Mouse (Mus musculus) CD8-positive naive resting alpha-beta T cell, adult 2 months (primary cell): ENCODE data around the gene Pias1.

Experiments
- DNase-seq, 2 experiments: peaks; one replicate each; pipeline ENCODE4 v3.0.0; 2022; ENCODE audit warnings: low read depth in 2 of 2, low spot score in 2 of 2

The Pias1 gene

DNA sequence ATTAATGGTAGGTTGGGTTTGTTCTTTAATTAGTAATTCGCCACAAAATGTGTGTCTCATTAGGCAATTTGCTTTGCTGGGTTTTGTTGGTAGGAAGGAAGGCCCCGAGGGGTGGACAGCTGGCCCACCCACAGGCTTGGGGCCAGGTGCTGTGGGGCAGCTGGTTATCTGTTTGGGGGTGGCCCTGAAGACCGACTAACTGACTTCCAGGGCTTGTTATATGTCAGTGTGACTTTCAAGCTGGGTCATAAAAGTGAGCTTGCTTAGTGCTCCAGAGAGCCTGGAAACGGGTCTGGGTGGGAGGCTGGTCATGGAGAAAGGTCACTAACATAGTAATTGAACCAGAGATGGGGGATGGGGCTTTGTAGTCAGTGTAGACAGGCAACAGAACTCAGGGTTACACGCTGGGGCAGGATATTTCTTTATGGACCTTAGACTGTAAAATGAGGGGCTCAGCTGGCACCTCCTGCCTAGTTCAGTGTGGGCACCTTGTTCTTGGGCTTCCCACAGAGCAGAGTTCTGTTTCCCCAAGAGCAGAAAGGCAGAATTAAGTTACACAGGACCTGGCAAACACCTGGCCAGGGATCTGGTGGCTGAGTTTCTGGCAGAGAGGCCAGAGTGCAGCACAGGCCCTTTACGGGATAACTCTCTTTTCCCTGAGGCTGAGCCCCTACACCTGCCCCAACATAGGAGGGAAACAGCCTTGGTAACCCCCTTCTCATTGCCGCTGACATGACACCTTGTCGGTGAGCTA, 129.3 kb downstream of the Pias1 start:
- DNase-seq: no peak

DNA sequence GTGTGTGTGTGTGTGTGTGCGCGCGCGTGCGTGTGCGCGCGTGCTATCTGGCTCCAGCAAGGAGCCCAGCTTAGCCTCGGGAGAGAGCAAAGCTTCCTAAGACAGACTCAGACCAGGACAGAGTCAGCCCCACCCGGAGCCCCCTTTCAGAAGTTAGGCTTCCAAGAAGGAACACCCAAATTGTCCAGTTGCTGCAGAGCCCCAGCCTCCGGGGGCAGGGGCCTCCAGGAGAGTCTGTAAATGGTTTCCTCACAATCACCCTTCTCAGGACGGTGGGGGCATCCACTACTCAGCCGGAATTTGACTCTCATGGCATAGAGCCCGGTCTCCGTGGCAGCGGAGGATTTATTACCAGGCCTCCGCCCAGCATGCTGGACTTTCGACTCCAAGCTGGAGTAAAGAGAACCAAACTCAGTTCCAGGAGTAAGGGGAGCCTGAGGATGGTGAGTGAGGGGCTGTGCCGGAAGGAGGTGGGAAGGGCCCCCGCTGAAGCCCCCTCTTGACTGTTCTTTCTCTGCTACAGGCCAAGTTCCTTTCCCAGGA, 129.9 kb downstream of the Pias1 start, which contains the start of gene Calml4:
TSS of gene Calml4 (plus strand) at position 362 of the 543 bp plus-strand sequence.
- no peak for DNase-seq

DNA sequence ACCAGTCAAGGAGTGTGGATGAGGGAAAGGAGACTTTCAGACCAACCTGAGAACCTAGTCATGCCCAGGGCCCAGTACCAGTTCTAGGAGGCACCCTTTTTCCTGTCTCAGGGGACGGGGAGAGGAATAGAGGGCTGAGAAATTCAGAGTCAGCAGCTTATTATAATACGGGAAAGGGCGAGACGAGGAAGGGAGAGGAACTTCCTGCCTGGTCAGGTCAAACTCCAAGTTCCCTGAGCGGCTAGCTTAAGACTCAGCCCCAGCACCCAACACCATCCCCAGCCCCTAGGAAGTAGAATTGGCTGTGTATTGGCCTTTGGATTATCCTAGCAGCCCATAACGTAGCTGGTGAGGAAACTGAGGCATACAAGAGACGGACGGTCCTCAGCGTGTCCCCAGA, 130.5 kb downstream of the Pias1 start:
- DNase-seq: no peak

DNA sequence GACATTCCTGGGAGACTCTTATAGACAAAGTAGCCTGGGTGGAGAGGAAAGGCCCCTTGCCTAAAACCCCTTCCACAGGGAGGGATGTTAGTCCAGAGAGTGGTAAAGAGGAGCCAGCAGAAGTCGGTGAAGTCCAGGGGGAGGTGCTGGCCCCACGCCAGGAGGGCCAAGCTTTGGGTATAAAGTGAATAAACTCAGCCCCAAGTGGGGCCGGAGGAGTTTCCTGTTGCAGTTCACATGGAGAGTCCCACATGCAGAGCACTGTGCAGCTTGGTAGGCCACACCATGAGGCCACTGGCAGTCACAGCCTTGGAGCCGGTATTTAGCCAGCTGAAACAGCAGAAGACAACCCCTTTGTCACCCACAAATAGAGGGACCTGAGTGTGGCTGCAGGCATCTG, 133.2 kb downstream of the Pias1 start:
- DNase-seq: no peak

DNA sequence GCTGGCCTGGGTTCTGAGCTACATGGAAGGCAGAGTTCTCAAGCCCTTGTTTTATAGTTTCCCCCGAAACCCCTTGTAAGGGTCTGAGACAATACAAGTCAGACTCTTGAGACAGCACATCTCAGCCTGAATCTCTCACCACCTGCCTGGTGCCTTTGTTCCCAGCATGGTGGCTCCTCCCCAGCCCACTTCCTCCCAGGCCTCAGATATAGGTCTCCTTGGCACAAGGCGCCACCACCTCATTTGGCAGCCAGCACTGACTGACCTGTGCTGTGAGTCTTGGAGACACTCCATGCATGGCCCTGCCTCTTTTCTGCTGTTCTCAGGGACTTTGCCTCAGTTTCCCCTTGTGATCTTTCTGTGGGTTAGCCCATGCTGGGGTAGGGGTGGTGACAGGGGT, 136.2 kb downstream of the Pias1 start:
- DNase-seq: peak in 1 of 2 experiments; percentile 25

DNA sequence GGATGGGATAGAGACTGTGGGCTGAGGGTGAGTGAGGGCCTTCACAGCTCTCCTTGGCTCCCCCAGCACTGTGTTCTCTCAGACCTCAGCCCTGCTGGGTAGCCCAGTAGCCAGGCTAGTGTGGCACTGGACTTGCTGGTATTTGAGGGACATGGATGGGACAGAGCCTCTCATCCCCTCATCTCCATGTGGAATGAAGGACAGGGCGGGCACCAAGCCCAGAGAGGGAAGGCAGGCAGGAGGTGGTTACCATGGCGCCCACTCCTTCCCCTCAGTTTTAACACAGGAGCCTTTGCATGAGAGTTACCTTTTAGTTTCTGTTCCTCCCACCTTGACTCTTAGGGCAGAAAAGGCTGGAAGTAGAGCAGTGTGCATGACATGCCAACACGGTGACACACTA, 139.1 kb downstream of the Pias1 start:
- DNase-seq: no peak

DNA sequence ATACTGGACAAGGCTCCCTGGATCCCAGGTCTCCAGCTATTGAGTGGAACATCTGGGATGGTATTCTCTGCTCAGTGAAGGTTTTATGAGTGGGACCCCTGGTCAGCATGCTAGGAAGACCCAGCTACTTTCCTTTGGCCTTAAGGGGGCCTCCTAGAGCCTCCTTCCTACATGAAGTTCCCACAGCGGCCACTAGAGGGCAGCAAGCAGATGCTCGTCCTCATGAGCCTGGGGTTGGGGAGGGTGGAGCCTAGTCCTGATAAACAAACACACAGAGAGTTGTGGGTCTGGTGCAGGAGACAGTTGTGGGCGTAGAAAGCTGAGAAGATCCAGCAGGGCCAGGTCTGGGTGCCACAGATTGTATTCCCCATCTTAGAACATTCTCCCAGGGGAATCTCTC, 140.0 kb downstream of the Pias1 start:
- peak; percentile 85 to 88 for DNase-seq

DNA sequence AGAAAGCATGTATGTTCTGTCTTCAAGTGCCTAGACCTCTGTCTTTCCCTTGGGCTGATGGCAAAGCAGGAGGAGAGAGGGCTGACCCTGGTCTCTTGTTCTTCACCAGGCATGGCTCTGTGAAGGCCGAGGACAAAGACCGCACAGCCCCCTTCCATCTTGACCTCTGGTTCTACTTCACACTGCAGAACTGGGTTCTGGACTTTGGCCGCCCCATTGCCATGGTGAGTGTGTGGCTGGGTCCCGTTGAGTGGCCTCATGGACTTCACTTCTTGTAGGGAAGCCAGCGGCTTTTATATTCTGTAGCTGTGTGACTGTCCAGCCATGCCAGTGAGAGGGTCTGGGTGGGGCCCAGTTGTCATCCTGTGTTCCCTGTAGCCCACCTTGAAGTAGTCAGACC, 143.3 kb downstream of the Pias1 start:
- no peak for DNase-seq

DNA sequence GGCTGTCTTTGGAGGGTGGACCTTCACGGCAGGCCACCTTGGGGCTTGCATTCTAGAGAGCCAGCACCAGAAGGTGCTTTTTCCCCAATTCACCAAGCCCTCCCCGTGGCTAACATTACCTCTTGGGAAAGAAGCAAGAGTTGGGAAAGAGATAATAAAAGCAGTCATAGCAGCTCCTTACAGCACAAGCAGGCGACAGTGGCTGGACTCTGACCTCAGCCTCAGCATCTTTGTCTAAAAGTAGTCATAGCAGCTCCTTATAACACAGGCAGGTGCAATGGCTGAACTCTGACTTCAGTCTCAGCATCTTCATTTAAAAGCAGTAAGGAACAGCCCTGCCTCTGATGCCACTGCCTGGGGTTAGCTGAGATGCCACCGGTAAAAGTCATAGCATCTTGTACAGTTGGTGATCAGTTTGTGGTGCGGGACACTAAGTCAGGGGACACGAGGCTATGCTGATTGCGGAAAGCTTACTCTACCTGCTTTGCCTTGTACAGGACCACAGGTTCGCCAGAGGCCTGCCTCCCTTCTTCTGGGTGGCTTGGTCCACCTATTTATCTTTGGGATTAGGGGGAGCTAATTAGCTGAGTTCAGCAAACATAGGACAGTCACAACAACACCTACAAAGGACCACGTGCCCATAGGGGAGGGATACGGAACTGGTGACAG, 144.2 kb downstream of the Pias1 start:
- no peak for DNase-seq

DNA sequence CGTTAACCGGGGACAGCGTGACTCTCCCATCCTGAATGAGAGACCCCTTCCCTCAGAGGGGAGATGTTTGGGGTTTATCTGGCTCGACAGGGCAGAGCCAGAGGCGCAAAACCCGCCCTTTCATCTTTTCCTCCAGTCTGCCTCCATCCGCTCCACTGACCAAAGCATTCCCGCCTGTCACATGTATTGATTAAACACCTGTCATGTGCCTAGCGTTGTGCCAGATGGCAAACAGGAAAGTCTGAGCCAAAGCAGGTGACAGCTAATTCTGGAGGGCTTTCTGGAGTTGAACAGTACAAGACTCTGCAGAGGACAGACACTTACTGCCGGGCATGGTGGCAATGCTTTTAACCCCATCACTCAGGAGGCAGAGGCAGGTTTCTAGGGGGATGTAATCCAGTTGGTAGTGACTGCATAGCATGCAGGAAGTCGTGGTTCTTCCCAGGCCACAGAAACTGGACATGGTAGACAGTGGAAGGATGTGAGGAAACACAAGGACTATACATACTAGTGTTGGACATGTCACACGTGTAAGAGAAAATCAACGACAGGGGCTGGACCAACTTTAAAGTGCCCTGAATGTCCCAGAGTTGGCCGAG, 148.5 kb downstream of the Pias1 start:
- no peak for DNase-seq

DNA sequence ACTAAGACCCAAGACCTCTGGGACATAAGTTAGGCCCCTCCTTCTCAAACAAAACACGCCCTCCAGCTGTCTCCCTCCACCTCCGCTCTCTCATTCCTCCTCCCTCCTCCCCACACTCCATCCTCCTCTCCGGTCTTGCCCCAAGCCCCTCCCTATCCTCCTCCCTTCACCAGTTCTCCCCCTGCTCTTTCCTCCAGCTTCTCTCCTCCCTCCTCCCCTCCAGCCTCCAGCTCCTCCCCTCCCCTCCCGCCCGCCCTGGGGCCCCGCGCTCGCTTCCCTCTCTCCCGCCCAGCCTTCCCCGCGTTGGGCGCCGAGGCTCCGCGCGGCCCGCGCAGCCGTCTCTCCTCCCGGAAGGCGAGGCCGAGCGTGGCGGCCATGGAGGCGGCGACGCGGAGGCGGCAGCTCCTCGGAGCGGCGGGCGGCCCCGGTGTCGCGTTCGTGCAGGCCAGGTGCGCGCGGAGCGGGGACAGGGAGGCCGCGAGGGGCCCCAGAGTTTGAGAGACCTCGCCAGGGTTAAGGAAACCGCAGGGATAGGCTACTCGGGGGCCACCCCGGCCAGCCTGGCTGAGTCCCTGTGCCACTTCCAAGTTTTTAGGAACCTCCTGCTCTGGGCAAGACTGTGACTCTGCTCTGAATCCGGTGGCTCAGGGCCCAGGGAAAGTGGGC, 149.1 kb downstream of the Pias1 start, which contains the start of gene Cln6:
TSS of gene Cln6 (plus strand) at position 280 of the 666 bp plus-strand sequence.
- DNase-seq: peak; percentile 40 to 64

DNA sequence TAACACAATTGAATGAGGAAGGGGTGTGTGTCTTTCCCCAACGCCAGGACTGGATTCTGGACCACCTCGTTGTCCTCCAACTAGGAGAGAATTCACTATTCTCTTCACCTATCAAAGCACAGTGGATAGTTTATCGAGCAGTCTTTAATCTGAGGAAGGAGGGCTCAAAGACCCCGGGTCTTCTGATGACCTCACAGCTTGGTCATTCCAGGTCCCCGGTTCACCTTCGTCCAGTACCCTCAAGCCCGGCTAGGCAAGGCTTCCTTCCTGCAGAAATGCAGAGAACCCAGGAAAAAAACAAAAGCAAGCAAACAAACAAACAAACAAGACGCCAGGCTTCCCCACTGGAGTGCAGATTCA, 149.6 kb downstream of the Pias1 start:
- DNase-seq: no peak

DNA sequence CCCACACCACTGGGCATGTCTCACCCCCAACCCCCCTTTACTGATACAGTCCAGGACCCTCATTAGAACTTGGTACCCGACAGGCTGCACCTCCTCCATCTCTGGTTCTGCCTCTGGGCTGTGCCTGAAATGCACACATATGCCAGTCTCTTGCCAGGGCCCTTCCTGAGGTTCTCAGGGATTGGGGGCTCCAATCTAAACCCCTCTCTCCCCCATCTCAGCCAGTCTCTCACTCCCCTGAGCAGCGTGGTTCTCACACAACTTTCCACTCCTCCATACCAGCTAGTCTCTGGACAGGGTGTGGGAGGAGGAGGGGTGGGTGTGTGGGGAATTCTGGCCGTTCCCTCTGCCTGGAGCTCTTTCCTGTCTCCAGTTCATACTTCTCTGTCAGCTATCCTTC, 150.1 kb downstream of the Pias1 start:
- DNase-seq: no peak

DNA sequence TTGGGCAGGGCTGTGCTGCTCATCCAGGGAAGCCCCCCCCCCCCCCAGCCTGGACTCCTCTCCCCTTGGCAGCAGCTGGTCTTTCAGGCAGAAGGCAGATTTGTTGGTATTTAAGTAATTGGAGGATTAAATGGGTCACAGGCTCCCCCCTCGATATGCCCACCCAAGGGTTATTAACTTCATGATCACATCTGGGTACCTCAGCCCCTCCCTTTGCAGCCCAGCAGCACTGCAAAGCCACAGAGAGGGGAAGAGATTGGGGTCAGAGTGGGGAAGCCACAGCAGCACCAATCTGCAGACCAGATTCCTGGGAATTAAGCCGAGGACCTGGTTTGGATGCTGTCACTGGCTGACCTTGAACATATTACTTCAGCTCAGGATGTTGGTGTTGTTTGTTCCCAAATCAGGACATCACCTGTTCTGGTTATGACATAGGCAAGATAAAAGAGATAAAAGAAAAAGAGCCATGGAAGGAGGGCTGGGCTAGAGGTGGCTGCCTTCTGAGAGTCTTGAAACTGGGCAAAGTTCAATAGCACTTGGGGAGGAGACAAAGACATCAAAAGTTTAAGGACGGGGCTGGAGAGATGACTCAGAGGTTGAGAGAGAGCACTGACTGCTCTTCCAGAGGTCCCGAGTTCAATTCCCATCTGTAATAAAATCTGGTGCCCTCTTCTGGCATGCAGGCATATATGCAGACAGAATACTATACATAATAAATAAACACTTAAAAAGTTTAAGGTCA, 151.8 kb downstream of the Pias1 start:
- no peak for DNase-seq

DNA sequence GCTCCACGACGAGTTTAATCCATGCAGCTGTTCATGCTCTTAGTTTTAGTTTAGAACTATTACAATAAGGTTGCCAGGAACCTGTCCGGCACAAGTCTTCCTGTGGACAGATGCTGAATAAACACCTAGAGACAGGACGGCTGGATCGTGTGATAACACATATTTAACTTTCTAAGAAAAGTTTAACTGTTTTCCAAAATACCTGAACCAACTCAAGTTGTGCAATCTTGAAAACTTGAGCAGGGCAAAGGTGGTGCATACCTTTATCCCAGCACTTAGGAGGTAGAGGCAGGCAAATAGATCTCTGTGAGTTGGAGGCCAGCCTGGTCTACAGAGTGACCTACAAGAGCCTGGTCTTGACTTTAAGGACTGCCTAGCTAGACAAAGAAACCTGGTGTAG, 152.8 kb downstream of the Pias1 start:
- DNase-seq: no peak

DNA sequence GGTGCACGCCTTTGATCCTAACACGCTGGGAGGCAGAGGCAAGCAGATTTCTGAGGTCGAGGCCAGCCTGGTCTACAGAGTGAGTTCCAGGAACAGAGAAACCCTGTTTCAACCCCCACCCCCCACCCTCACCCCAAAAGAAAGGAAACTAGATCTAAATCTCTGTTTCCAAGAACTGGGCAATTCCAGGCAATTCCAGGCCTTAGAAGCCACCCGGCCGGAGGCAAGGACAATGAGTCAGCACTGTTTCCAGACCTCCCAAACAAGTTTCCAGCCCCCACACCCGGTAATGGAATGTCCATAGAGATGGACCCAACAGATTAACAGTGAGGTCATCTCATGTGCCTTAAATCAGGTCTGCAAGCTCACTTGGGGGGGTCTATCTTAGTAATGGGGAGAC, 157.8 kb downstream of the Pias1 start:
- DNase-seq: no peak

DNA sequence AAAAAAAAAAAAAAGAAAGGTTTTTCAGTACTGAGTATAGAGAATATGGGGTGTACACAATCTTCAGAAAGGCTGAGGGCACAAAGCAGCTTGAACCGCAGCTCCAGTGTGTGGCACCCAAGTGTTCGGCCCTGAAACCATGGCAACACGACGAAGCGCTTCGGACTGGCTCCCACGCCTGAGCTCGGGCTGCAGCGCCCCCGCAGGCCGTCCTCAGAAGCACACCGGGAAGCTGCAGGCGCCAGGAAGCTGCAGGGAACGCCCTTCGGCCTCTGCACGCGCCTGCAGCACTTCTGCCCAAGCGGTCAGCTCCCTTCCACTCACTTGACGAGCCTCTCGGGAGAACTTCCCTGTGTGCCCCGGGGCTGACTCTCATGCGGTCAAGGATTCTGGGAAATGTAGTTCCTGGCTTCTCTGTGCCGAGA, 159.1 kb downstream of the Pias1 start:
- DNase-seq: peak; percentile 77 to 83
